Comparison of ENCODE assay signal across 28 mouse cellular contexts in genomic region chr8:89618089-89618488, GRCm38 (mm10).
DNase-seq lines count a peak whose midpoint lies in the region; ATAC-seq and TF ChIP-seq lines count a peak whose summit lies in the region.
"Had no signal": no experiment of that assay in that cellular context is flagged by ENCODE, and none has a peak within 500 bp of the region (broad histone marks: within the 10 kb centered on the region; RNA-seq: fewer than 3 reads in every experiment).

No protein-coding gene starts in this region.

- no peak overlapping the region for H3K4me3 ChIP-seq in liver, embryonic 13.5 days (replicated peaks)
- H3K4me3 ChIP-seq in liver, embryonic 16.5 days (ENCODE audit: low read depth, low read length): no peak overlapping the region
- no peak overlapping the region for H3K4me3 ChIP-seq in intestine, postnatal 0 days (ENCODE audit: low read depth, low read length)
- H3K4me3 ChIP-seq: embryonic facial prominence, embryonic 12.5 days; embryonic facial prominence, embryonic 15.5 days; gastrocnemius, adult 2 months; heart, adult 2 months; heart, embryonic 10.5 days; heart, embryonic 13.5 days; hindbrain, embryonic 12.5 days; hindbrain, embryonic 15.5 days; intestine, embryonic 15.5 days had no signal

- ATAC-seq in liver, embryonic 13.5 days (ENCODE audit: low read depth): peak; percentile 86
- ATAC-seq in liver, embryonic 16.5 days (ENCODE audit: low read depth): peak; percentile 24; the same call in 1 of the 2 replicates
- ATAC-seq in cerebellum, adult (ENCODE audit: insufficient number of reproducible peaks, low FRiP score, low TSS enrichment): no peak
- no peak for ATAC-seq in intestine, postnatal 0 days
- ATAC-seq: CD4-positive, CD25-positive, alpha-beta regulatory T cell, adult 4 months; forebrain, embryonic 14.5 days; forebrain, postnatal 0 days; intestine, embryonic 15.5 days; Patski had no signal

- no peaks in the 10 kb centered on the region for H3K9me3 ChIP-seq in liver, embryonic 13.5 days (replicated peaks)
- no peaks in the 10 kb centered on the region for H3K9me3 ChIP-seq in liver, embryonic 16.5 days (replicated peaks; ENCODE audit: control insufficient read depth, low read length)
- no peaks in the 10 kb centered on the region for H3K9me3 ChIP-seq in intestine, postnatal 0 days (ENCODE audit: control insufficient read depth)
- H3K9me3 ChIP-seq: embryonic facial prominence, embryonic 12.5 days; embryonic facial prominence, embryonic 15.5 days; heart, embryonic 13.5 days; hindbrain, embryonic 12.5 days; hindbrain, embryonic 15.5 days; intestine, embryonic 15.5 days had no signal

- H3K27ac ChIP-seq in liver, embryonic 13.5 days: no peak overlapping the region
- H3K27ac ChIP-seq in liver, embryonic 16.5 days (ENCODE audit: low read length): no peak overlapping the region
- no peak overlapping the region for H3K27ac ChIP-seq in intestine, postnatal 0 days (ENCODE audit: low read depth, low read length)
- H3K27ac ChIP-seq: embryonic facial prominence, embryonic 12.5 days; embryonic facial prominence, embryonic 15.5 days; gastrocnemius, adult 2 months; heart, adult 2 months; heart, embryonic 10.5 days; heart, embryonic 13.5 days; hindbrain, embryonic 12.5 days; hindbrain, embryonic 15.5 days; intestine, embryonic 15.5 days had no signal

- H3K4me1 ChIP-seq in liver, embryonic 13.5 days (replicated peaks): peaks cover 11% of the 10 kb centered on the region; the same call in 1 of the 2 replicates
- H3K4me1 ChIP-seq in liver, embryonic 16.5 days (ENCODE audit: control insufficient read depth, low read depth, low read length): no peaks in the 10 kb centered on the region
- no peaks in the 10 kb centered on the region for H3K4me1 ChIP-seq in intestine, postnatal 0 days (replicated peaks; ENCODE audit: control insufficient read depth, insufficient read depth, low read length)
- H3K4me1 ChIP-seq: embryonic facial prominence, embryonic 12.5 days; embryonic facial prominence, embryonic 15.5 days; heart, embryonic 10.5 days; hindbrain, embryonic 12.5 days; hindbrain, embryonic 15.5 days; intestine, embryonic 15.5 days had no signal

- H3K36me3 ChIP-seq in liver, embryonic 13.5 days: no peaks in the 10 kb centered on the region
- no peaks in the 10 kb centered on the region for H3K36me3 ChIP-seq in liver, embryonic 16.5 days (ENCODE audit: control insufficient read depth, insufficient read depth)
- H3K36me3 ChIP-seq in intestine, postnatal 0 days (ENCODE audit: control insufficient read depth, insufficient read depth): no peaks in the 10 kb centered on the region
- H3K36me3 ChIP-seq: embryonic facial prominence, embryonic 12.5 days; embryonic facial prominence, embryonic 15.5 days; heart, embryonic 10.5 days; heart, embryonic 13.5 days; hindbrain, embryonic 12.5 days; hindbrain, embryonic 15.5 days; intestine, embryonic 15.5 days had no signal

- H3K9ac ChIP-seq in liver, embryonic 13.5 days: no peak overlapping the region
- no peak overlapping the region for H3K9ac ChIP-seq in liver, embryonic 16.5 days (ENCODE audit: low read depth, low read length)
- H3K9ac ChIP-seq in intestine, postnatal 0 days (ENCODE audit: low read depth, low read length): no peak overlapping the region
- H3K9ac ChIP-seq: embryonic facial prominence, embryonic 12.5 days; embryonic facial prominence, embryonic 15.5 days; forebrain, postnatal 0 days; heart, embryonic 13.5 days; hindbrain, embryonic 12.5 days; hindbrain, embryonic 15.5 days; intestine, embryonic 15.5 days had no signal

- DNase-seq in MEL-GATA-1-ER (ENCODE audit: extremely low read depth, low read depth): peak; percentile 52
- peak; percentile 6 for DNase-seq in c-Kit-positive CD71-positive TER-119-positive erythroid progenitor cells, embryonic 14.5 days (ENCODE audit: low spot score)
- DNase-seq in liver, embryonic 13.5 days: peak; percentile 34
- no peak for DNase-seq in right cerebral cortex, adult 2 months (ENCODE audit: low spot score in 2 of 2)
- DNase-seq: adrenal gland, postnatal 10 days; adrenal gland, postnatal 36 days; cerebellum, adult 18-20 months; cerebellum, adult 9-11 months; cerebellum, postnatal 25 days; forebrain, postnatal 0 days; gastrocnemius, adult 2 months; gastrocnemius, postnatal 36 days; heart, adult 2 months; heart, postnatal 14 days; heart, postnatal 4 days had no signal

- TF ChIP-seq CTCF in intestine, postnatal 0 days (IDR thresholded peaks at IDR 0.05; ENCODE audit: low read depth): no peak

- WGBS in liver, embryonic 13.5 days (ENCODE audit: insufficient replicate concordance): 16% methylated on average over 7 of the region's 7 CpGs
- 21% methylated on average over 7 of the region's 7 CpGs for WGBS in liver, embryonic 16.5 days (ENCODE audit: insufficient replicate concordance)
- 62% methylated on average over 7 of the region's 7 CpGs for WGBS in intestine, postnatal 0 days

- no peaks in the 10 kb centered on the region for H3K27me3 ChIP-seq in liver, embryonic 13.5 days
- no peaks in the 10 kb centered on the region for H3K27me3 ChIP-seq in liver, embryonic 16.5 days (ENCODE audit: control insufficient read depth, insufficient read depth, low read depth, low read length)
- H3K27me3 ChIP-seq in intestine, postnatal 0 days (replicated peaks; ENCODE audit: control insufficient read depth, insufficient read depth, low read length): no peaks in the 10 kb centered on the region
- H3K27me3 ChIP-seq: embryonic facial prominence, embryonic 12.5 days; embryonic facial prominence, embryonic 15.5 days; heart, embryonic 13.5 days; hindbrain, embryonic 12.5 days; hindbrain, embryonic 15.5 days; intestine, embryonic 15.5 days had no signal

- no peak overlapping the region for H3K4me2 ChIP-seq in liver, embryonic 13.5 days
- no peak overlapping the region for H3K4me2 ChIP-seq in liver, embryonic 16.5 days (ENCODE audit: low read depth, low read length)
- no peak overlapping the region for H3K4me2 ChIP-seq in intestine, postnatal 0 days (replicated peaks; ENCODE audit: low read depth)
- H3K4me2 ChIP-seq: embryonic facial prominence, embryonic 12.5 days; embryonic facial prominence, embryonic 15.5 days; heart, embryonic 13.5 days; hindbrain, embryonic 12.5 days; hindbrain, embryonic 15.5 days; intestine, embryonic 15.5 days had no signal

Comparison
In these comparisons a context has a peak if more than half of its experiments do, and no peak if none do; other contexts are left out.
1. DNase-seq: peak in MEL-GATA-1-ER (single experiment), c-Kit-positive CD71-positive TER-119-positive erythroid progenitor cells, embryonic 14.5 days (single experiment) and liver, embryonic 13.5 days (single experiment); none in right cerebral cortex, adult 2 months (0 of 2).
2. ATAC-seq: peak in liver, embryonic 13.5 days (single experiment) and liver, embryonic 16.5 days (single experiment); none in cerebellum, adult (single experiment) and intestine, postnatal 0 days (single experiment).